Mouse (Mus musculus) heart, postnatal 10 days (tissue): ENCODE measurements at regions not wholly inside any gene's neighbourhood (a gene's known extent, or its start where the extent isn't known, plus 50 kb on each side); places are given as distances from the start of the nearest gene placed in this dataset.
A peak's percentile ranks its signal among the peaks of the same experiment; 100 is the strongest.

Source experiments
- DNase-seq, 2 experiments: peaks; one replicate each; pipeline ENCODE4 v3.0.0; 2021
- intact Hi-C: fragments of 180-260 bp; cut with DNase I; formaldehyde crosslinking; loops from one replicate; pipeline ENCODE4 v1.15.1; 2025

DNA sequence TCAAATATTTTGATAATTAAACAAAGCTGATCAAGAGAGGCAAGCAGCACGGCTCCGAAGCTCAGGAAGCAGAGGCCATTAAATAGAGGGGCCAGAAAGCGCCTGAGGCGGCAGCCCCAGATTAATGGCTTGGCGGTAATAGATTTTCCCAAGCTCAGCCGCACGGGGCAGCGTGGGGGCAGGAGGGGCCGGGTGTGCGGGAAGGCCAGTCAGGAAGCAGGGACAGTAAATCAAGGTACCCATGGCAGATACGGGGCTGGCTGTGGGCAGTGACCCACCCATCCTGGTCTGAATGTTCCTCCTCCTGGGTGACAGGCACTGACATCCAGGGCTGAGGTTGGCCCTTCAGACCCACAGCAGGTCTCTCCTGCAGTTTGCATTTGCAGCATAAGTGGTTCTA is 55.9 kb upstream of the Ttc34 start:
- intact Hi-C loops: no loop called here
- DNase-seq: no peak

DNA sequence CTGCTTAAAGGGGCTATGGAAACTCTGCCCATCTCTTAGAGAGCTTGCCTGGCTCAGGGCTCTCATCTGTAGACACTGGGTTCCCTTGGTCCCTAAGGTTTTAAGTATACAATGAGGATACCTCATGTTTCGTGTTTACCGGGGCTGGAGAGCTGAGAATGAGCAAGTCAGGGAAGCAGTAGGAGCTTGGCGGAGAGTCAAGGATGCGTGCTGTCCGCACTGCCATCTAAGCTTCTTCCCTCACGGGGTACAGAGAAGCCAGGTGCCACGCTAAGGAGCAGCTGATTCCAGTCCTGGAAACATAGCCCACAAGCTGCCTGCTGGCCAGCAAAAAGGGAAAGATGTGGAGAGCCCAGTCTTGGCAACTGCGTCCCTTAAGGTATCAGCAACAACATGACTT is 55.0 kb upstream of the Ttc34 start:
- intact Hi-C loops: no loop called here
- no peak for DNase-seq

DNA sequence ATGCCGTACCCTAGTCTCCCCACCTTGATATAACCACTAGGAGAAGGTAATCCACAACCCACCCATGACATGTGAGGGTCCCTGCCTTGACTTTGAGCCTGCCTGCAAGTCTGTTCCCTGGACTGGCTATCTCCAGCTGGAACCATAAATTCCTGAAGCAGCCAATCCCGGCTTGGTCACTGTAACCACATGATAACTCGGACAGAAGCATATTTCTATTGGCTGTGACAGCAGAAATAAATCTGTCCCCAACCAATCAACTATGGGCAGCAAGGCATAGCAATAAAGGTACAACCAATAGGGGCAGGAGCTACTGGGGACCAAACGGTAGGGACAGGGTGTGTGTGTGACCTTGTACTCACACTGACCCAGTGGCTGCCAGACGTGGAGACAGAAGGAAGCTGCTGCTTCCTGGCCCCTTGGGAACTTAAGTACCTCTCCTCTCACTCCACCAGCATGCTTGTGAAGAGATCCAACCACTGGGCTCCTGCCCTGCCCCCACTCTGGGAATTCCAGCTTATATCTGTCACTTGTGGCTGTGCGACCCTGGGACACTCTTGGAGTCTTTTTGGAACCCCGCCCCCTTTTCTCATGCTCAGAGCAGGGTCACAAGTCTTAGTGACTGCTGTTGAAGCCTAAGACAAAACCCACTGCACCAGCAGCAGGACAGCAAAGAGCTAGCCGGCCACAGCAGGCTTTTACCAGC is 51.8 kb upstream of the Ttc34 start:
- peak; percentile 26 to 50 for DNase-seq
- intact Hi-C loops: no loop called here

DNA sequence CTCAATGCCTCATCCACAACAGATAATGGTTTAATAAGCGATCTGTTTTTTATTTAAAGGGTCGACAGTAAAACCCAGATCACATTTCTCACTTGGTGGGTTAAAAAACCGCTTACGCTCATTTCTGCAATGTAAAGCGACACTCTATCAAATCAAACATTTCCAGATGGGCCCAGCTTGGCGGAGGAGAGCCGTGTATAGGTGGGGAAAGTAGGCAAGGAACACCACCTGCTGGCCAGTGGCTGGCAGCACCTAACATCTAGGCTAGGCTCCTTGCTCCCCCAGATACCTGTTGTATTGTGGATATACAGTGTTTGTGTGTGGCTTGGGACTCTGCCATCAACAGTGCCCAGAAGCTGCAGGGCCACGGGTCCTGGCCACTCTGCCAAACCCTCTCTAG is 50.1 kb upstream of the Ttc34 start:
- intact Hi-C loops: no loop called here
- DNase-seq: peak in 1 of 2 experiments; percentile 23
